Mouse (Mus musculus): Measurements from ENCODE around the gene Olfr195. TPM values are rescaled to one million over a fixed set of nuclear protein-coding genes. Genes with fewer than 3 reads are reported as not detected.
"Not testable (repeated sequence)": the region's sequence is repeated elsewhere in the genome, so short reads cannot be mapped to it uniquely, and the experiment has no call there.

Olfr195 gene
- total RNA-seq (2021): not detected
- long read RNA-seq, experiment 1: 0 reads
- long read RNA-seq, experiment 2: 0 reads

GRCm38 (mm10) chr16:59146746-59147145 is at the start of gene Olfr195:
Olfr195 (plus strand) TSS chr16:59147046.
- intact Hi-C loops (cut with DNase I): no loop called here
- DNase-seq (ENCODE audit: low spot score in 2 of 2): no peak

GRCm38 (mm10) chr16:59105312-59105711 is 41.5 kb upstream of the Olfr195 start:
- intact Hi-C loops (cut with DNase I): no loop called here

GRCm38 (mm10) chr16:59108522-59108921 is 38.3 kb upstream of the Olfr195 start:
- DNase-seq (ENCODE audit: low spot score in 2 of 2); intact Hi-C loops (cut with DNase I): not testable (repeated sequence)

More at GRCm38 (mm10) chr16:59105312-59105711, 41.5 kb upstream of the Olfr195 start:
- no peak for DNase-seq (ENCODE audit: low spot score in 2 of 2)

- no peak for DNase-seq (ENCODE audit: low spot score in 2 of 2)
- intact Hi-C loops (cut with DNase I): no loop called here
Measured at GRCm38 (mm10) chr16:59111781-59112180, 35.1 kb upstream of the Olfr195 start, which contains the start of gene Olfr193. Olfr193 (minus strand) TSS chr16:59111881.

GRCm38 (mm10) chr16:59120969-59121368 is 25.9 kb upstream of the Olfr195 start, which contains the start of gene Olfr194:
Olfr194 (minus strand) TSS chr16:59121069.
- intact Hi-C loops (cut with DNase I): no loop called here
- no peak for DNase-seq (ENCODE audit: low spot score in 2 of 2)

GRCm38 (mm10) chr16:59130740-59131139 is 16.1 kb upstream of the Olfr195 start:
- intact Hi-C loops (cut with DNase I): no loop called here
- no peak for DNase-seq (ENCODE audit: low spot score in 2 of 2)

GRCm38 (mm10) chr16:59141105-59141504 is 5.7 kb upstream of the Olfr195 start:
- intact Hi-C loops (cut with DNase I): no loop called here

GRCm38 (mm10) chr16:59151996-59152395 is 5.2 kb downstream of the Olfr195 start:
- intact Hi-C loops (cut with DNase I): no loop called here
- DNase-seq (ENCODE audit: low spot score in 2 of 2): no peak

More at GRCm38 (mm10) chr16:59141105-59141504, 5.7 kb upstream of the Olfr195 start:
- no peak for DNase-seq (ENCODE audit: low spot score in 2 of 2)

GRCm38 (mm10) chr16:59170354-59170753 is 23.5 kb downstream of the Olfr195 start, which contains the start of gene Olfr196:
Olfr196 (minus strand) TSS chr16:59170454.
- no peak for DNase-seq (ENCODE audit: low spot score in 2 of 2)
- intact Hi-C loops (cut with DNase I): no loop called here

Other genes starting within 250 kb of the Olfr195 start
- not detected for gene Olfr181, start 218.3 kb upstream of the Olfr195 start, total RNA-seq (2021)
- gene Olfr180, start 217.7 kb upstream of the Olfr195 start, total RNA-seq (2021): not detected
- not detected for gene Olfr183, start 151.7 kb upstream of the Olfr195 start, total RNA-seq (2021)
- not detected for gene Olfr186, start 116.8 kb upstream of the Olfr195 start, total RNA-seq (2021)
- not detected for gene Olfr187, start 107.3 kb upstream of the Olfr195 start, total RNA-seq (2021)
- gene Olfr190, start 69.0 kb upstream of the Olfr195 start, total RNA-seq (2021): not detected
- not detected for gene Olfr191, start 57.2 kb upstream of the Olfr195 start, total RNA-seq (2021)
- gene Olfr193, start 35.2 kb upstream of the Olfr195 start, total RNA-seq (2021): not detected
- gene Olfr194, start 26.0 kb upstream of the Olfr195 start, total RNA-seq (2021): not detected
- not detected for gene Olfr196, start 23.4 kb downstream of the Olfr195 start, total RNA-seq (2021)
- gene Olfr198, start 56.5 kb downstream of the Olfr195 start, total RNA-seq (2021): not detected
- not detected for gene Olfr199, start 72.7 kb downstream of the Olfr195 start, total RNA-seq (2021)
- gene Olfr201, start 125.6 kb downstream of the Olfr195 start, total RNA-seq (2021): not detected
- not detected for gene Olfr202, start 139.7 kb downstream of the Olfr195 start, total RNA-seq (2021)
- gene Olfr203, start 151.8 kb downstream of the Olfr195 start, total RNA-seq (2021): not detected
- under 1 TPM in 1 of 2 experiments, not detected in 1; 0.07 TPM for gene Olfr204, start 171.2 kb downstream of the Olfr195 start, total RNA-seq (2021)
- not detected for gene Olfr205, start 184.1 kb downstream of the Olfr195 start, total RNA-seq (2021)
- gene Olfr206, start 202.2 kb downstream of the Olfr195 start, total RNA-seq (2021): not detected
- not detected for gene Olfr209, start 216.9 kb downstream of the Olfr195 start, total RNA-seq (2021)

All from left cerebral cortex, postnatal 14 days (tissue).